Mouse (Mus musculus): Measurements from ENCODE around the gene Zfp605.
A peak's percentile ranks its signal among the peaks of the same experiment; 100 is the strongest.
"Not testable (repeated sequence)": the region's sequence is repeated elsewhere in the genome, so short reads cannot be mapped to it uniquely, and the experiment has no call there.

Zfp605 gene

DNA sequence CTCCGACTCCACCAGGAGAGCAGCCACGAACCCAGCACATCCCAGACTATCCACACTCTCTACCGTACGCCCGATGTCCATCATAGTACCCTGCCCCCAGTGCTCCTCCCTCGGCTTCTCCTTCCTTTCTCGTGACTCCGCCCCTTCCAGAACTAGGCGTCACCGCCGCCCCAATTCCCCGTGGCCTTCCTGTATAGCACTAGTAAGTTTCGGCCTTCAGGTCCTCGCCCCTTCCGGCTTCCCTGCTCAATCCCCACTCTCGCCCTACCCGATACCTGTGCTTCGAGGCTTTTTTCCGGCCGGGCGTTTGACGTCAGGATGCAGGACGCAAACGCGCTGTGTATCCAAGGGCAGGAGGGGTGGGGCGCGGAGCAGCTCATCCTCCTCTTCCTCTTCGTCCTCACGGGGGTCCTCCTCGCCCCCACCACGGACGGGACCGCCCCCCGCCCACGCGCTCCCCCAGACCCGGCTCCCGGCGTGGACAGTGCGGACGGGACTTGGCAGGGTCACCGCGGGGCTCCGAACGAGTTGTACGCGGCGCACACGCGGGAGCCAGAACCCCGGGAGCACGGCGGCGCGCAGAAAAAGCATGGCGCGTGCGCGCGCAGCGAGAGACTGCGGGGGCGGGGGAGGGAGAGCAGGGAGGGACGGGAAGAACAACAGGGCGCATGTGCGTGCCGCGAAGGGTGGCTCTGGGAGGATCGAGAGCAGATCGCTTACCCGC lies 2.1 kb upstream of the Zfp605 start, which contains the start of gene Gtpbp6:
Gtpbp6 (minus strand) TSS at position 617 of the 724 bp plus-strand sequence.
- peak; percentile 97 to 99 for DNase-seq

- no peak for DNase-seq
These were observed 1.6 kb upstream of the Zfp605 start for GRCm38 (mm10) chr5:110108305-110108628.

- DNase-seq = not testable (repeated sequence)
These were observed 12.5 kb downstream of the Zfp605 start for GRCm38 (mm10) chr5:110122380-110122779.

- peak; percentile 100 for DNase-seq
These were observed 25.6 kb downstream of the Zfp605 start, which contains the start of gene Chfr for GRCm38 (mm10) chr5:110135293-110136086. Chfr (plus strand) TSS chr5:110135842.

DNA sequence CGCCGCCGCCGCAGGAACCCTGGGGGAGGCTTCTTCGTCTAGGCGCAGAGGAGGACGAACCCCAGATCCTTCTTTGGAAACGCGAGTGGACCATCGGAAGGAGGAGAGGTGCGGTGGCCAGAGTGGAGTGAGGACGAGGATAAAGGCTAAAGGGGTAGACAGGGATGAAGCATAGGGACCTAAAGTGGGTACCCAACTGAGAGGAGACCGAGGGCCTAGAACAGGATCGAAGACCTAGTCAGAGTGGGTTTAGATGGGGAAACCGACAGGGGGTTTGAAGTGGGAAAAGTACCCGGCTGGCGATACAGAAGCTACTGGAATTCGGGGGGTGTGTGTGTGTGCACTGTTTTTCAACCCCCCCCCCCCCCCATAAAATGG lies 26.2 kb downstream of the Zfp605 start:
- no peak for DNase-seq

DNA sequence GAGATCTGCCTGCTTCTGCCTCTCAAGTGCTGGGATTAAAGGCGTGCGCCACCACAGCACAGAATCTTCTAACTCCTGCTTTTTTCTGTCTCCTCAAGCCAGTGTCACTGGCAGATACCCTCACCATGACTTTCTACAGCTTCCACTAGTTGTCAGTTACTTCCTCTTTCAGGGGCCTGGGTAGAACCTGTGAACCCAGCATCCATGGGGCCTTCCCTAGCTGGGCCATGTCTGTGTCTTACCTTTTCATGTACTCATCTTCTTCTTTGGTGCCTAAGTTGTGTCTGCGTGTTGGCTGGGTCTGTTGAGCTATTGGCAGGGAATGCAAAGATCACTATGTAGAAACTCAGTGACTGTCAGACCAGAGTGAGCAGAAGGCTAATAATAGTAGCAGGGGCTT lies 27.9 kb downstream of the Zfp605 start:
- DNase-seq = no peak

- no peak for DNase-seq
These were observed 29.4 kb downstream of the Zfp605 start for GRCm38 (mm10) chr5:110139325-110139724.

- DNase-seq = no peak
These were observed 30.5 kb downstream of the Zfp605 start for GRCm38 (mm10) chr5:110140424-110140823.

GRCm38 (mm10) chr5:110142309-110142708 lies 32.4 kb downstream of the Zfp605 start:
- no peak for DNase-seq

DNA sequence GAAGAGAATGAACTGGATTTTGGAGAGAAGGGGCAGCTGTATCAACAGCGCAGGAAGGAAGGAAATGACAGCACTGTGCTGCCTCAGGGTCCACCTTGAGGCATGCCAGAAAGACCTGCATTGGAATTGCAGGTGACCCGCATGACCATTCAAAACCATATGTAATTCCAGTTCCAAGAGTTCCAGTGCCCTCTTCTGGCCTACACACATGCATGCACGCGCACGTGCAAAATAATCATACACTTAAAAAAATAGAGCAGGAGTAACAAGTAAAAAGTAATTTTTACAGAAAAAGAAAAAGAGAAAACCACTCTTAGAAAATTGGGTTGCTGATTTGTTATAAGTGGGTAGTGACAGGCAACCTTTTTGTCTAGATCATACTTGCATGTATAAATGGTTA lies 33.1 kb downstream of the Zfp605 start:
- DNase-seq = peak; percentile 9 to 20

GRCm38 (mm10) chr5:110169374-110169773 lies 59.5 kb downstream of the Zfp605 start:
- no peak for DNase-seq

- peak; percentile 94 to 98 for DNase-seq
These were observed 66.6 kb downstream of the Zfp605 start, which contains the start of gene Golga3 for GRCm38 (mm10) chr5:110176362-110177020. Golga3 (plus strand) TSS chr5:110176701.

DNA sequence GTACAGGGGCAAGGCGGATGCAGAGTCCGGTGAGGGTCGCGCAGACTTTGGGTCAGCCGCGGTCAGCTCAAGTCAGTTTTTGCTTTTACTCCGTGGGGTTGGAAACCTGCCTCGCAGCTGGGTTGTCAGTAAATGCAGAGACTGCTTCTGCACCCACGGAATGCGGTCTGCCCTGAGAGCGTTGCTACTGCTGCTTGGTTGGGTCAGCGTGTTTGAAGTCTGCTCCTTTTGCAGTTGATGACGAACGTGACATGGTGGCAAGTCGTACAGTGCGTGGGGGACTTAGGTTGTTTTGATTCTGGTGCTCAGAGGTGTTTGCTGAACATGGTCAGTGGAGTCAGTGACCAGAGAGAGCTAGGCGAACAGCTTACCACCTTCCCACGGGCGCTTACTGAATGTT lies 67.1 kb downstream of the Zfp605 start:
- no peak for DNase-seq

DNA sequence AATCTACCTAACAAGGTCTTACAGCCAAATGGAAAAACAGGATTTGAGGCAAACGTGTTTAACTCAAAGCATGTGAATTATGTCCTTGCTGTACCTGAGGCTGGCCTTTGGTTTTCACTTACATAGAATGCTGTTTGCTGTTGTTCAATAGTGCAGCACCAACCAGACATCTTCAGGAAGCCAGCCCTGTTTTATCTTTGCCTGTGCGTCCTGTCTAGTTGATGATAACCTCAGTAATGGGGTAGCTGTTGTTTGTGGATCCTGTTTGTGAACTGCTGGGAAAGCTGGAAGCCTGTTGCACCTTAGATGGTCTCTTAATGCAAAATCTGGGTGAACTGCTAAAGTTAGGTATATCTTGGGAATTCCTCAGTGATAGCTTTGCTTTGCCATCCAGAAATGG lies 68.7 kb downstream of the Zfp605 start:
- DNase-seq = no peak
